Mouse (Mus musculus) left cerebral cortex, postnatal 14 days (tissue): ENCODE data around the gene C130026I21Rik. TPM values are rescaled to one million over a fixed set of nuclear protein-coding genes. Genes with fewer than 3 reads are reported as not detected.
"Not testable (repeated sequence)": the region's sequence is repeated elsewhere in the genome, so short reads cannot be mapped to it uniquely, and the experiment has no call there.

Experiments used
- DNase-seq, 2 experiments: peaks; one replicate each; pipeline ENCODE4 v3.0.0; 2021 to 2022; ENCODE audit warnings: low spot score in 2 of 2, mixed read lengths in 1 of 2
- intact Hi-C: fragments of 180-260 bp; cut with DNase I; formaldehyde crosslinking; loops from one replicate; pipeline ENCODE4 v1.15.1; 2025
- total RNA-seq, 2 experiments: library from RNA; stranded (reverse); gene quantifications; 2 replicates each; pipeline ENCODE4 v1.2.3; 2021

C130026I21Rik gene
- total RNA-seq, 2 experiments from 2014 or later: 0.49 to 0.79 TPM

- intact Hi-C loops: not testable (repeated sequence)
Measured at GRCm38 (mm10) chr1:85162841-85163240, 107.5 kb downstream of the C130026I21Rik start.

GRCm38 (mm10) chr1:85155151-85155550 lies 115.2 kb downstream of the C130026I21Rik start:
- DNase-seq, intact Hi-C loops: not testable (repeated sequence)

More at GRCm38 (mm10) chr1:85162841-85163240, 107.5 kb downstream of the C130026I21Rik start:
- not testable (repeated sequence) for DNase-seq

GRCm38 (mm10) chr1:85133671-85134070 lies 136.7 kb downstream of the C130026I21Rik start:
- DNase-seq, intact Hi-C loops: not testable (repeated sequence)

GRCm38 (mm10) chr1:85121841-85122240 lies 148.5 kb downstream of the C130026I21Rik start:
- DNase-seq, intact Hi-C loops: not testable (repeated sequence)

GRCm38 (mm10) chr1:85118341-85118740 lies 152.0 kb downstream of the C130026I21Rik start:
- DNase-seq, intact Hi-C loops: not testable (repeated sequence)

GRCm38 (mm10) chr1:85117537-85117936 lies 152.8 kb downstream of the C130026I21Rik start:
- intact Hi-C loops, DNase-seq: not testable (repeated sequence)

- intact Hi-C loops: not testable (repeated sequence)
- peak; percentile 36 to 64 for DNase-seq
Measured at GRCm38 (mm10) chr1:85114666-85115402, 155.5 kb downstream of the C130026I21Rik start.

GRCm38 (mm10) chr1:85114078-85114477 lies 156.3 kb downstream of the C130026I21Rik start:
- DNase-seq, intact Hi-C loops: not testable (repeated sequence)

GRCm38 (mm10) chr1:85112889-85113288 lies 157.5 kb downstream of the C130026I21Rik start:
- intact Hi-C loops, DNase-seq: not testable (repeated sequence)

GRCm38 (mm10) chr1:85112266-85112665 lies 158.1 kb downstream of the C130026I21Rik start:
- DNase-seq, intact Hi-C loops: not testable (repeated sequence)

GRCm38 (mm10) chr1:85111572-85111971 lies 158.8 kb downstream of the C130026I21Rik start:
- DNase-seq, intact Hi-C loops: not testable (repeated sequence)

GRCm38 (mm10) chr1:85110876-85111275 lies 159.5 kb downstream of the C130026I21Rik start:
- intact Hi-C loops, DNase-seq: not testable (repeated sequence)

GRCm38 (mm10) chr1:85109753-85110152 lies 160.6 kb downstream of the C130026I21Rik start, which contains the start of gene A530032D15Rik:
A530032D15Rik (minus strand) TSS chr1:85109853.
- DNase-seq, intact Hi-C loops: not testable (repeated sequence)

GRCm38 (mm10) chr1:85106013-85106412 lies 164.4 kb downstream of the C130026I21Rik start:
- intact Hi-C loops, DNase-seq: not testable (repeated sequence)

- intact Hi-C loops, DNase-seq: not testable (repeated sequence)
Measured at GRCm38 (mm10) chr1:85105336-85105735, 165.0 kb downstream of the C130026I21Rik start.

- intact Hi-C loops, DNase-seq: not testable (repeated sequence)
Measured at GRCm38 (mm10) chr1:85101754-85102153, 168.6 kb downstream of the C130026I21Rik start.

GRCm38 (mm10) chr1:85099864-85100263 lies 170.5 kb downstream of the C130026I21Rik start, which contains the start of gene Gm10553:
Gm10553 (plus strand) TSS chr1:85100164.
- intact Hi-C loops, DNase-seq: not testable (repeated sequence)

- DNase-seq, intact Hi-C loops: not testable (repeated sequence)
Measured at GRCm38 (mm10) chr1:85099081-85099480, 171.3 kb downstream of the C130026I21Rik start.

GRCm38 (mm10) chr1:85093011-85093572 lies 177.3 kb downstream of the C130026I21Rik start:
- not testable (repeated sequence) for DNase-seq

GRCm38 (mm10) chr1:85092169-85092568 lies 178.2 kb downstream of the C130026I21Rik start:
- DNase-seq, intact Hi-C loops: not testable (repeated sequence)

More at GRCm38 (mm10) chr1:85093011-85093572, 177.3 kb downstream of the C130026I21Rik start:
- intact Hi-C loops: not testable (repeated sequence)
